Comparison of ENCODE assay signal across 11 mouse cellular contexts in genomic region chr6:92609682-92610235, GRCm38 (mm10).
A peak's percentile ranks its signal among the peaks of the same experiment; 100 is the strongest.
DNase-seq lines count a peak whose midpoint lies in the region; ATAC-seq and TF ChIP-seq lines count a peak whose summit lies in the region.
"Had no signal": no experiment of that assay in that cellular context is flagged by ENCODE, and none has a peak within 500 bp of the region (broad histone marks: within the 10 kb centered on the region; RNA-seq: fewer than 3 reads in every experiment).

No protein-coding gene starts in this region.

- H3K9me3 ChIP-seq in hindbrain, embryonic 15.5 days: no peaks in the 10 kb centered on the region
- H3K9me3 ChIP-seq in hindbrain, embryonic 10.5 days: no peaks in the 10 kb centered on the region
- H3K9me3 ChIP-seq: embryonic facial prominence, embryonic 15.5 days; hindbrain, embryonic 13.5 days; limb, embryonic 13.5 days had no signal

- 65% methylated on average over 9 of the region's 9 CpGs for WGBS in hindbrain, embryonic 15.5 days
- 66% methylated on average over 9 of the region's 9 CpGs for WGBS in hindbrain, embryonic 10.5 days

- H3K4me3 ChIP-seq in hindbrain, embryonic 15.5 days: no peak overlapping the region
- H3K4me3 ChIP-seq in hindbrain, embryonic 10.5 days: no peak overlapping the region
- no peak overlapping the region for H3K4me3 ChIP-seq in layer of hippocampus, adult 2 months
- H3K4me3 ChIP-seq: embryonic facial prominence, embryonic 15.5 days; hindbrain, embryonic 13.5 days; limb, embryonic 13.5 days had no signal

- no peak for DNase-seq in hindbrain, embryonic 10.5 days (ENCODE audit: low spot score)
- peak; percentile 9 for DNase-seq in testis, postnatal 14 days (ENCODE audit: low spot score)
- DNase-seq in testis, postnatal 10 days (ENCODE audit: low spot score): no peak
- peak; percentile 43 to 79 for DNase-seq in layer of hippocampus, adult 2 months (ENCODE audit: low spot score in 2 of 2)
- DNase-seq in telencephalon, adult 2 months (ENCODE audit: low read depth, low spot score): peak; percentile 82
- no peak for DNase-seq in spleen, postnatal 36 days (ENCODE audit: low spot score in 2 of 2)

- H3K4me2 ChIP-seq in hindbrain, embryonic 15.5 days: no peak overlapping the region
- H3K4me2 ChIP-seq: embryonic facial prominence, embryonic 15.5 days; hindbrain, embryonic 13.5 days; limb, embryonic 13.5 days had no signal

- TF ChIP-seq CTCF in layer of hippocampus, adult 2 months (conservative IDR thresholded peaks at IDR 0.05): no peak

- no peak overlapping the region for H3K9ac ChIP-seq in hindbrain, embryonic 15.5 days
- H3K9ac ChIP-seq: embryonic facial prominence, embryonic 15.5 days; hindbrain, embryonic 13.5 days; limb, embryonic 13.5 days had no signal

- H3K27ac ChIP-seq in hindbrain, embryonic 15.5 days (replicated peaks): 0 out of 2 replicates have a peak overlapping the region, but pooled peaks have one; percentile 26
- H3K27ac ChIP-seq in hindbrain, embryonic 10.5 days: no peak overlapping the region
- peak overlapping the region; percentile 88 for H3K27ac ChIP-seq in layer of hippocampus, adult 2 months
- H3K27ac ChIP-seq: hindbrain, embryonic 13.5 days; limb, embryonic 13.5 days had no signal

- no peaks in the 10 kb centered on the region for H3K27me3 ChIP-seq in hindbrain, embryonic 15.5 days
- no peaks in the 10 kb centered on the region for H3K27me3 ChIP-seq in hindbrain, embryonic 10.5 days (ENCODE audit: insufficient read depth, poor library complexity, severe bottlenecking)
- H3K27me3 ChIP-seq: embryonic facial prominence, embryonic 15.5 days; hindbrain, embryonic 13.5 days; limb, embryonic 13.5 days had no signal

- no peaks in the 10 kb centered on the region for H3K36me3 ChIP-seq in hindbrain, embryonic 15.5 days
- no peaks in the 10 kb centered on the region for H3K36me3 ChIP-seq in hindbrain, embryonic 10.5 days
- H3K36me3 ChIP-seq: embryonic facial prominence, embryonic 15.5 days; hindbrain, embryonic 13.5 days; limb, embryonic 13.5 days had no signal

- no peak; the same call in 1 of the 2 replicates for ATAC-seq in hindbrain, embryonic 15.5 days (ENCODE audit: low FRiP score, low read depth)
- no peak for ATAC-seq in inflammation-experienced regulatory T-cells, adult 6 months

- H3K4me1 ChIP-seq in hindbrain, embryonic 15.5 days (replicated peaks): peaks cover 3% of the 10 kb centered on the region
- 0 out of 2 replicates have a peak, but pooled peaks cover 12% of the 10 kb centered on the region for H3K4me1 ChIP-seq in hindbrain, embryonic 10.5 days (replicated peaks)

Comparison
In these comparisons a context has a peak if more than half of its experiments do, and no peak if none do; other contexts are left out.
1. DNase-seq: peak in testis, postnatal 14 days (single experiment), layer of hippocampus, adult 2 months (2 of 2) and telencephalon, adult 2 months (single experiment); none in hindbrain, embryonic 10.5 days (single experiment), testis, postnatal 10 days (single experiment) and spleen, postnatal 36 days (0 of 2).